Mouse (Mus musculus): ENCODE measurements around the gene Tmem255a. TPM values are rescaled to one million over a fixed set of nuclear protein-coding genes. Genes with fewer than 3 reads are reported as not detected.

Gene Tmem255a
- total RNA-seq, 2 experiments from 2014 or later = 0.79 to 1.2 TPM

DNA sequence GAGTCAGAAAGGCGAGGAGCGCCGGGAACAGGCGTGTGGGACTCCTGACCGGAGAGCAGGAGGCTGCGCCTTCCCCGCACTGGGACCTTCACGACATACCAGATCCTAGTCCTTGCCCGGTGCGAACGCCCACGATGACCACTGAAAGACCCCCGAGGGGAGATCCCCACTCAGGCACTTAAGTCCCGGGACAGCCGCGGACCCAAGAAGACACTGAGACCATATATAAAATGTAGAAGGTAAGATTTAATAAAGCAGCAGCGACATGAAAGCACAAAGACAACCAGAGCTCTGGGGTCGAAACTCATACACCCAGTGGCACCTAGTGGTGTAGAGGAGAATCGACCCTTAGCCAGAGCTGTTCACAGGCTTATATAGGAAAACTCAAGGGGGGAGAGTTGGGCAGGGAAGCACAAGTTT, 72.3 kb downstream of the Tmem255a start:
- intact Hi-C loops (cut with DNase I) = loop anchor here (2.0 kb wide), 1 partner anchor 97 kb away; no protein-coding TSS in a partner anchor
- peak; percentile 31 to 55 for DNase-seq

DNA sequence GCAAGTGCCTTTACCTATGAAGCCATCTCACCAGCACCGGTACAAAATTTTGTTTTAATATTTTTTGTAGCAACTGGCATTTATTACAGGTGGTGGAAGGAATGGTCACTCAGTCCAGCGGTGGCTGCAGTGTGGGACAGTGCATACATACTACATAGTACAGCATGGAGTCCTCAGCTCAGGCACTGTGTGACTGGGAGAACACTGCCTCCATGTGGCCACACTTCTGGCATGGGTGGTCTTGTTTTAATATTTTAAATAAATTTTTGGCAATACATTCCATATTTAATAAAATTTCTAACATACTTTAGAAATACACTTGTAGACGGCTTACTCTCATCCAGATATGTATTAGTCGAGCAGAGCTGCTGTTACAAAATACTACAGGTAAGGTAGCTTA, 85.6 kb downstream of the Tmem255a start:
- intact Hi-C loops (cut with DNase I) = no loop called here
- no peak for DNase-seq

DNA sequence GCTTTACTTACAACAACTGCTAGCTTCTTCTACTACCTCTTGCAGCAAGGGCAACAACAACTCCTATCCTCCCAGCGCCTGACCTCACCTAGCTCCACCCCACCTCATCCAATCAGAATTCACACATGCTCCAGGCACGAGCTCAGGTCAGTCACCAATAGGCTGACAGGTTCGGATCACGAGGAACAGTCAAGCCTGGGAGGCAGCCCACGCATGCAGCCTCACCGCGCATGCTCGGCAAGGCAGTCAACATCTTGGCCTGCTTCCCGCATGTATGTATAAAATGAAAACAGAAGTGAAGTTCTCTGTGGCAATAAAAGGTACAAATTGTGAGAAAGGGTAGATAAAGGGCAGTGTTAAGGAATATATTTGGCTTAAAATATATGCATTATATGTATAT, 86.2 kb downstream of the Tmem255a start:
- DNase-seq = no peak
- intact Hi-C loops (cut with DNase I) = no loop called here

DNA sequence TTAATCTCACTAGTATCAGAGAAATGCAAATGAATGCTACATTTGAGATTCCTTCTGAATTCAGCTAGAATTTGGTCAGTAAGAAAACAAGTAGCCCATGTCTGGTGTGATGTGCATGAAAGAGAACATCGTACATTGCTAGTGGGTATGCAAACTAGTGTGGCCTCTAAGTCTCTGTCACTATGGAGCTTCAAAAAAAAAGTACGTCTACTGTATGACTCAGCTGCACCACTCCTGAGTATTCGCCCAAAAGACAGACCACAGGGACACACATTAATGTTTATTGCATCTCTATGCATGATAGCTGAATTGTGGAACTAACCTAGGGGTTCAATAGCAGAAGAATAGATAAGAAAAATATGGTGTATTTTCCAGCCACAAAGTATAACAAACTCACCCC, 86.9 kb downstream of the Tmem255a start:
- no peak for DNase-seq
- intact Hi-C loops (cut with DNase I) = no loop called here

DNA sequence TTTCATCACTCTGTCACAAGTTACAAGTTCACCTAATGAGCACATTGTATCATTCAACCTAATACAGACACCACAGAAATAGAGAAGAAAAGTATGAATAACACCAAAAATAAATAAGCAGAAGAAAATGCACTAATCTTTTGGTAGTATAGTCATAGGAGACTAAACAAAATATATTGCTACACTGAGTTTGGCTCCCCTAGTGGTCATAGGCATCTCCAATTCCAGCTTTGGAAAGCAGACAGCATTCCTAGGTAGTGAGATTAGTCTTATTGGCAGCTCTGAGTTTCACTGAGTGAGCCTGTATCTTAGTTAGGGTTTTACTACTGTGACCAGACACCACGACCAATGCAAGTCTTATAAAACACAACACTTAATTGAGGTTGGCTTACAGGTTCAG, 93.1 kb downstream of the Tmem255a start:
- no peak for DNase-seq
- intact Hi-C loops (cut with DNase I) = no loop called here

Small RNA genes lying within 50 kb of the gene (microRNA-seq; reads per million reads assigned to microRNA genes)
- 0 reads per million in 2 experiments for gene Mir3110 (ENCODE audit: borderline number of aligned reads in 2 of 2)

Other genes with a start within 250 kb of the Tmem255a start
- not detected for gene Btg1-ps1, start 233.6 kb downstream of the Tmem255a start, total RNA-seq (2021)
- gene Btg1-ps2, start 209.3 kb downstream of the Tmem255a start, total RNA-seq (2021) = not detected
- not detected for gene Rhox10, start 186.0 kb downstream of the Tmem255a start, total RNA-seq (2021)
- gene Rhox11, start 167.3 kb downstream of the Tmem255a start, total RNA-seq (2021) = not detected
- gene Rhox12, start 141.5 kb downstream of the Tmem255a start, total RNA-seq (2021) = not detected
- gene Rhox13, start 131.2 kb downstream of the Tmem255a start, total RNA-seq (2021) = not detected
- gene Zbtb33, start 62.6 kb downstream of the Tmem255a start, total RNA-seq (2021) = 10 to 100 TPM; 10.1 to 12.8 TPM
- not detected for gene Atp1b4, start 63.7 kb upstream of the Tmem255a start, total RNA-seq (2021)
- 100 to 1,000 TPM; 140 to 146 TPM for gene Lamp2, start 204.0 kb upstream of the Tmem255a start, total RNA-seq (2021)